Mouse (Mus musculus) forebrain, postnatal 0 days (tissue): ENCODE results near the gene Gm17334. TPM values are rescaled to one million over a fixed set of nuclear protein-coding genes. Genes with fewer than 3 reads are reported as not detected.

Source experiments
- ATAC-seq: fragments of 200-750 bp; cut with Nextera tagmentation; 2 replicates; pipeline ENCODE4 v1.8.0; 2017; ENCODE audit warnings: mild to moderate bottlenecking, moderate library complexity
- DNase-seq: peaks from one replicate; pipeline ENCODE4 v3.0.0-alpha.2; 2015
- H3K27ac ChIP-seq: fragments of 300-500 bp; sonication (generic); 2 replicates; pipeline ENCODE4 v1.5.1; 2014; ENCODE audit warnings: low read depth, mild to moderate bottlenecking, antibody characterized with exemption, low read length, moderate library complexity, mixed read lengths
- H3K27me3 ChIP-seq: fragments of 300-500 bp; sonication (generic); 2 replicates; pipeline ENCODE4 v1.6.1; 2014; ENCODE audit warnings: mild to moderate bottlenecking, low read length, mixed read lengths; ENCODE audit not compliant: insufficient read depth
- H3K36me3 ChIP-seq: fragments of 300-500 bp; sonication (generic); 2 replicates; pipeline ENCODE4 v1.6.1; 2014; ENCODE audit warnings: mild to moderate bottlenecking, moderate library complexity; ENCODE audit not compliant: insufficient read depth
- H3K4me1 ChIP-seq: fragments of 300-500 bp; sonication (generic); 2 replicates; pipeline ENCODE4 v1.6.1; 2014; ENCODE audit warnings: antibody characterized with exemption; ENCODE audit not compliant: insufficient read depth
- H3K4me2 ChIP-seq: fragments of 300-500 bp; sonication (generic); 2 replicates; pipeline ENCODE4 v1.6.1; 2014; ENCODE audit warnings: low read depth, mild to moderate bottlenecking, moderate library complexity
- H3K4me3 ChIP-seq: fragments of 300-500 bp; sonication (generic); 2 replicates; pipeline ENCODE4 v1.5.1; 2014; ENCODE audit warnings: low read depth, low read length, mixed read lengths
- H3K9ac ChIP-seq: fragments of 300-500 bp; sonication (generic); 2 replicates; pipeline ENCODE4 v1.6.1; 2014; ENCODE audit warnings: mild to moderate bottlenecking
- H3K9me3 ChIP-seq: fragments of 300-500 bp; sonication (generic); 2 replicates; pipeline ENCODE4 v1.6.1; 2016; ENCODE audit warnings: low read length
- CTCF ChIP-seq: sonication (generic); IDR thresholded peaks from 2 replicates; pipeline ENCODE4 v1.5.1; 2016; ENCODE audit warnings: antibody characterized with exemption, control low read depth, low read depth
- WGBS: fragments of 180-500 bp; shearing (Covaris S2); extraction: QIAGEN DNeasy Blood & Tissue Kit; methylation state at CpG from one replicate; pipeline ENCODE4 v1.1.7; 2014; 5-methylcytosine and 5-hydroxymethylcytosine counted together
- polyA plus RNA-seq: library from polyadenylated mRNA; unstranded; fragments of >200 nt; fragmentation: Nextera tagmentation; extraction: Ambion mirVana; gene quantifications from 2 replicates; pipeline ENCODE4 v1.2.1, GENCODE M21; 2015
- total RNA-seq: library from RNA; depleted of rRNA; stranded (reverse); fragments of >200 nt; gene quantifications from 2 replicates; pipeline ENCODE4 v1.2.3, GENCODE M21; 2014; rRNA removed

Gm17334 gene
- total RNA-seq (1.5 TPM in 1 of 2 replicates, not detected in the other), polyA plus RNA-seq (not detected in 2 replicates)

GRCm38 (mm10) chr11:53773087-53773486, at the start of gene Gm17334:
TSS of gene Gm17334 (minus strand) at chr11:53773187.
- Histone ChIP-seq H3K27ac (no peak within 1 kb of the TSS), H3K4me3 (no peak within 1 kb of the TSS), H3K4me2 (no peak within 1 kb of the TSS), H3K9ac (no peak within 1 kb of the TSS), H3K4me1 (no peaks in the 10 kb centered on the region), H3K9me3 (no peaks in the 10 kb centered on the region), H3K36me3 (no peaks in the 10 kb centered on the region), H3K27me3 (no peaks in the 10 kb centered on the region)
- ATAC-seq (no peak), DNase-seq (no peak)
- TF ChIP-seq CTCF, result no peak
- WGBS, result 96% methylated on average over 5 of the region's 5 CpGs

- no peaks in the 10 kb centered on the region for H3K9me3 ChIP-seq
- H3K27me3 ChIP-seq, result no peaks in the 10 kb centered on the region
- H3K27ac ChIP-seq, result no peak overlapping the region
- H3K4me1 ChIP-seq, result no peaks in the 10 kb centered on the region
- no peak for DNase-seq
- ATAC-seq, result no peak
- 95% methylated on average over 3 of the region's 3 CpGs for WGBS
- no peak overlapping the region for H3K9ac ChIP-seq
- H3K4me3 ChIP-seq, result no peak overlapping the region
- H3K36me3 ChIP-seq, result no peaks in the 10 kb centered on the region
- TF ChIP-seq CTCF, result no peak
- H3K4me2 ChIP-seq, result no peak overlapping the region
Observed at GRCm38 (mm10) chr11:53821945-53822338, 49.0 kb upstream of the Gm17334 start.

- no peaks in the 10 kb centered on the region for H3K36me3 ChIP-seq
- H3K9ac ChIP-seq, result no peak overlapping the region
- 83% methylated on average over 11 of the region's 11 CpGs for WGBS
- no peaks in the 10 kb centered on the region for H3K4me1 ChIP-seq
- no peak for TF ChIP-seq CTCF
- H3K4me2 ChIP-seq, result no peak overlapping the region
- no peak overlapping the region for H3K27ac ChIP-seq
- no peak for DNase-seq
- no peaks in the 10 kb centered on the region for H3K27me3 ChIP-seq
- no peak overlapping the region for H3K4me3 ChIP-seq
- no peak for ATAC-seq
- no peaks in the 10 kb centered on the region for H3K9me3 ChIP-seq
Observed at GRCm38 (mm10) chr11:53821230-53821944, 48.4 kb upstream of the Gm17334 start.

- no peak overlapping the region for H3K27ac ChIP-seq
- no peak for DNase-seq
- no peak for TF ChIP-seq CTCF
- H3K36me3 ChIP-seq, result no peaks in the 10 kb centered on the region
- H3K4me1 ChIP-seq, result no peaks in the 10 kb centered on the region
- no peak overlapping the region for H3K9ac ChIP-seq
- H3K4me2 ChIP-seq, result no peak overlapping the region
- H3K4me3 ChIP-seq, result no peak overlapping the region
- WGBS, result 91% methylated on average over 13 of the region's 13 CpGs
- H3K27me3 ChIP-seq, result no peaks in the 10 kb centered on the region
- H3K9me3 ChIP-seq, result no peaks in the 10 kb centered on the region
- ATAC-seq, result no peak
Observed at GRCm38 (mm10) chr11:53820516-53821170, 47.7 kb upstream of the Gm17334 start.

GRCm38 (mm10) chr11:53819511-53819910, 46.5 kb upstream of the Gm17334 start:
- H3K27me3 ChIP-seq, result no peaks in the 10 kb centered on the region
- H3K4me1 ChIP-seq, result no peaks in the 10 kb centered on the region
- ATAC-seq, result no peak
- H3K4me2 ChIP-seq, result no peak overlapping the region
- H3K9me3 ChIP-seq, result no peaks in the 10 kb centered on the region
- 89% methylated on average over 6 of the region's 6 CpGs for WGBS
- H3K36me3 ChIP-seq, result no peaks in the 10 kb centered on the region
- H3K9ac ChIP-seq, result no peak overlapping the region
- H3K4me3 ChIP-seq, result no peak overlapping the region
- no peak for TF ChIP-seq CTCF
- DNase-seq, result no peak
- no peak overlapping the region for H3K27ac ChIP-seq

- no peak overlapping the region for H3K4me3 ChIP-seq
- H3K9me3 ChIP-seq, result no peaks in the 10 kb centered on the region
- WGBS, result 71% methylated on average over 6 of the region's 6 CpGs
- DNase-seq, result no peak
- ATAC-seq, result no peak
- no peak overlapping the region for H3K4me2 ChIP-seq
- no peaks in the 10 kb centered on the region for H3K27me3 ChIP-seq
- no peaks in the 10 kb centered on the region for H3K4me1 ChIP-seq
- no peaks in the 10 kb centered on the region for H3K36me3 ChIP-seq
- no peak overlapping the region for H3K9ac ChIP-seq
- no peak overlapping the region for H3K27ac ChIP-seq
- TF ChIP-seq CTCF, result no peak
Observed at GRCm38 (mm10) chr11:53818794-53819193, 45.8 kb upstream of the Gm17334 start.

GRCm38 (mm10) chr11:53816841-53817375, 43.9 kb upstream of the Gm17334 start:
- ATAC-seq (no peak), DNase-seq (no peak)
- H3K36me3 ChIP-seq, result no peaks in the 10 kb centered on the region
- H3K27ac ChIP-seq, result no peak overlapping the region
- H3K27me3 ChIP-seq, result no peaks in the 10 kb centered on the region
- H3K4me2 ChIP-seq, result no peak overlapping the region
- no peaks in the 10 kb centered on the region for H3K9me3 ChIP-seq
- no peak overlapping the region for H3K9ac ChIP-seq
- 92% methylated on average over 5 of the region's 5 CpGs for WGBS
- H3K4me3 ChIP-seq, result no peak overlapping the region
- no peaks in the 10 kb centered on the region for H3K4me1 ChIP-seq
- no peak for TF ChIP-seq CTCF
